Mouse (Mus musculus) CD4-positive, CD25-positive, alpha-beta regulatory T cell, adult 4 months (primary cell): ENCODE results near the gene Ercc2. TPM values are rescaled to one million over a fixed set of nuclear protein-coding genes. Genes with fewer than 3 reads are reported as not detected.

Experiments used
- ATAC-seq: one replicate; pipeline ENCODE4 v1.8.0; 2017
- polyA plus RNA-seq, 2 experiments: library from polyadenylated mRNA; unstranded; fragments of 100-300 nt; shearing (Covaris generic); gene quantifications; one replicate each; pipeline ENCODE4 v1.2.1; 2017

Gene Ercc2
- polyA plus RNA-seq, 2 experiments from 2014 or later, result 10.1 to 11.6 TPM

- ATAC-seq, result peak; percentile 60
Measured at GRCm38 (mm10) chr7:19359892-19360641, 21.7 kb upstream of the Ercc2 start.

- ATAC-seq, result peak; percentile 44
Measured at GRCm38 (mm10) chr7:19360944-19361343, 20.9 kb upstream of the Ercc2 start.

GRCm38 (mm10) chr7:19361720-19362119 is 20.1 kb upstream of the Ercc2 start:
- ATAC-seq, result peak; percentile 24

GRCm38 (mm10) chr7:19362276-19362675 is 19.5 kb upstream of the Ercc2 start:
- ATAC-seq, result no peak

GRCm38 (mm10) chr7:19363881-19364280 is 17.9 kb upstream of the Ercc2 start:
- ATAC-seq, result no peak

- ATAC-seq, result no peak
Measured at GRCm38 (mm10) chr7:19365376-19365775, 16.4 kb upstream of the Ercc2 start.

- no peak for ATAC-seq
Measured at GRCm38 (mm10) chr7:19368380-19368779, 13.4 kb upstream of the Ercc2 start.

- ATAC-seq, result peak; percentile 96
Measured at GRCm38 (mm10) chr7:19369823-19370425, 11.9 kb upstream of the Ercc2 start.

- ATAC-seq, result no peak
Measured at GRCm38 (mm10) chr7:19373367-19373766, 8.4 kb upstream of the Ercc2 start.

- ATAC-seq, result no peak
Measured at GRCm38 (mm10) chr7:19375368-19375767, 6.4 kb upstream of the Ercc2 start.

- ATAC-seq, result no peak
Measured at GRCm38 (mm10) chr7:19376019-19376418, 5.8 kb upstream of the Ercc2 start.

GRCm38 (mm10) chr7:19378049-19378448 is 3.8 kb upstream of the Ercc2 start:
- no peak for ATAC-seq

- no peak for ATAC-seq
Measured at GRCm38 (mm10) chr7:19382166-19382541, 344 bp downstream of the Ercc2 start.

- ATAC-seq, result no peak
Measured at GRCm38 (mm10) chr7:19383708-19384107, 1.9 kb downstream of the Ercc2 start.

- no peak for ATAC-seq
Measured at GRCm38 (mm10) chr7:19388699-19389413, 7.0 kb downstream of the Ercc2 start.

- ATAC-seq, result no peak
Measured at GRCm38 (mm10) chr7:19394484-19394883, 12.7 kb downstream of the Ercc2 start.

- ATAC-seq, result peak; percentile 75
Measured at GRCm38 (mm10) chr7:19399496-19400280, 17.9 kb downstream of the Ercc2 start.

GRCm38 (mm10) chr7:19400946-19401345 is 19.1 kb downstream of the Ercc2 start:
- ATAC-seq, result no peak

- ATAC-seq, result no peak
Measured at GRCm38 (mm10) chr7:19402535-19403112, 20.8 kb downstream of the Ercc2 start.

GRCm38 (mm10) chr7:19403731-19404296 is 22.0 kb downstream of the Ercc2 start, which contains the start of gene Klc3:
Gene Klc3, minus strand, starts transcription at chr7:19404104.
- ATAC-seq, result peak; percentile 78

- ATAC-seq, result no peak
Measured at GRCm38 (mm10) chr7:19404476-19404875, 22.7 kb downstream of the Ercc2 start, which contains the start of gene Ckm. Gene Ckm, plus strand, starts transcription at chr7:19404776.

- peak; percentile 74 for ATAC-seq
Measured at GRCm38 (mm10) chr7:19405417-19405816, 23.6 kb downstream of the Ercc2 start.
